Mouse (Mus musculus) granulocyte monocyte progenitor cell, adult 5-6 weeks (primary cell): ENCODE results near the gene Cacna1i. TPM values are rescaled to one million over a fixed set of nuclear protein-coding genes. Genes with fewer than 3 reads are reported as not detected.

Experiments
- total RNA-seq, 2 experiments: library from RNA; stranded (forward) in 1 of 2; stranded (reverse) in 1 of 2; fragments of 200-712, 200-1000 nt in 1 of 2; fragments of >200 nt in 1 of 2; fragmentation: Nextera tagmentation in 1 of 2; gene quantifications; 2 replicates each; pipeline ENCODE4 v1.2.3; 2014 to 2017

Gene Cacna1i
- total RNA-seq, 2 experiments from 2014 or later = not detected

Other genes with a start within 250 kb of the Cacna1i start
- gene Syngr1, start 195.9 kb upstream of the Cacna1i start, total RNA-seq (2014; fragmentation: Nextera tagmentation) = 1.5 and 1.6 TPM in 2 replicates
- gene Syngr1, start 195.9 kb upstream of the Cacna1i start, total RNA-seq (2017) = 1.6 and 4.0 TPM in 2 replicates
- 2,307 and 2,508 TPM in 2 replicates for gene Rpl3, start 195.4 kb upstream of the Cacna1i start, total RNA-seq (2014; fragmentation: Nextera tagmentation)
- gene Rpl3, start 195.4 kb upstream of the Cacna1i start, total RNA-seq (2017) = 3,100 and 3,113 TPM in 2 replicates
- gene Tab1, start 154.1 kb upstream of the Cacna1i start, total RNA-seq (2014; fragmentation: Nextera tagmentation) = 15.0 and 22.3 TPM in 2 replicates
- gene Tab1, start 154.1 kb upstream of the Cacna1i start, total RNA-seq (2017) = 13.0 and 21.3 TPM in 2 replicates
- not detected in 2 replicates for gene Mgat3, start 113.5 kb upstream of the Cacna1i start, total RNA-seq (2014; fragmentation: Nextera tagmentation)
- gene Mgat3, start 113.5 kb upstream of the Cacna1i start, total RNA-seq (2017) = not detected in 2 replicates
- 20.3 and 31.4 TPM in 2 replicates for gene Mief1, start 53.2 kb upstream of the Cacna1i start, total RNA-seq (2014; fragmentation: Nextera tagmentation)
- gene Mief1, start 53.2 kb upstream of the Cacna1i start, total RNA-seq (2017) = 19.2 and 20.8 TPM in 2 replicates
- 39.4 TPM in 1 of 2 replicates, not detected in the other for gene AC140267.1, start 51.4 kb upstream of the Cacna1i start, total RNA-seq (2014; fragmentation: Nextera tagmentation)
- gene AC140267.1, start 51.4 kb upstream of the Cacna1i start, total RNA-seq (2017) = not detected in 2 replicates
- 195 and 214 TPM in 2 replicates for gene Atf4, start 32.1 kb upstream of the Cacna1i start, total RNA-seq (2014; fragmentation: Nextera tagmentation)
- gene Atf4, start 32.1 kb upstream of the Cacna1i start, total RNA-seq (2017) = 361 and 380 TPM in 2 replicates
- gene Rps19bp1, start 22.9 kb upstream of the Cacna1i start, total RNA-seq (2014; fragmentation: Nextera tagmentation) = 34.9 and 40.9 TPM in 2 replicates
- gene Rps19bp1, start 22.9 kb upstream of the Cacna1i start, total RNA-seq (2017) = 32.7 and 40.0 TPM in 2 replicates